Mouse (Mus musculus): ENCODE results near the gene Por. TPM values are rescaled to one million over a fixed set of nuclear protein-coding genes. Genes with fewer than 3 reads are reported as not detected.

The Por gene
- 100 to 1,000 TPM; 175 to 226 TPM for total RNA-seq (2021)
- long read RNA-seq, experiment 1, transcript Por-201 (16 exons, 2,636 nt): major isoform, 102 of 225 reads
- long read RNA-seq, experiment 1, partial matches to known transcripts: 111 of 225 reads
- long read RNA-seq, experiment 1, other reads (novel, unspliced or antisense): 12 of 225 reads
- long read RNA-seq, experiment 2, transcript Por-201 (16 exons, 2,636 nt): major isoform, 83 of 116 reads
- long read RNA-seq, experiment 2, partial matches to known transcripts: 23 of 116 reads
- long read RNA-seq, experiment 2, other reads (novel, unspliced or antisense): 10 of 116 reads

DNA sequence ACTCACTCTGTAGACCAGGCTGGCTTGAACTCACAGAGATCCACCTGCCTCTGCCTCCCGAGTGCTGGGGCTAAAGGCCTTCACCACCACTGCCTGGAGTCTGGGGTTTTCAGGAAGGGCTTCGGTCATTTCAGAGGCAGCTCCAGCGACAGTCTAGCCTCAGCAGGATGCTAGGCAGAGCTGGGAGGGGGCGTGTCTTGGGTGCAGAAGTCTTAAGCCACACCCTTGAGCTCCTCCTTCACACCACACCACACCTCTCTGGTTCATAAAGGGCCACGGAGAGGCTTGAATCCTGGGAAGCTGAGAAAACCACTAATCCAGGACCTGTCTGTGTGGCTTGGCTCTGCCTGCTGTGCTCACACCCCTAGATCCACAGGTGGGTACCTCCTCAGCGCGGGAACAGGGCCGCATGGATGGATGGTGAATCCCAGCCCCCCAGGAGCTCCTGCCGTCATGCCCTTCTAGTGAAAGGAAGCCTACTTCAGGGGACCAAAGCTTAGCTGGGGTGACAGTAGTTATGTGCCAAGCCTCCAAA, at the start of gene Por:
TSS of gene Por (plus strand) at position 293 of the 535 bp plus-strand sequence.
- DNase-seq: no peak

- no peak for DNase-seq
Measured at GRCm38 (mm10) chr5:135620526-135620925, 49.3 kb upstream of the Por start.

- DNase-seq: peak; percentile 23
Measured at GRCm38 (mm10) chr5:135621725-135622124, 48.1 kb upstream of the Por start.

DNA sequence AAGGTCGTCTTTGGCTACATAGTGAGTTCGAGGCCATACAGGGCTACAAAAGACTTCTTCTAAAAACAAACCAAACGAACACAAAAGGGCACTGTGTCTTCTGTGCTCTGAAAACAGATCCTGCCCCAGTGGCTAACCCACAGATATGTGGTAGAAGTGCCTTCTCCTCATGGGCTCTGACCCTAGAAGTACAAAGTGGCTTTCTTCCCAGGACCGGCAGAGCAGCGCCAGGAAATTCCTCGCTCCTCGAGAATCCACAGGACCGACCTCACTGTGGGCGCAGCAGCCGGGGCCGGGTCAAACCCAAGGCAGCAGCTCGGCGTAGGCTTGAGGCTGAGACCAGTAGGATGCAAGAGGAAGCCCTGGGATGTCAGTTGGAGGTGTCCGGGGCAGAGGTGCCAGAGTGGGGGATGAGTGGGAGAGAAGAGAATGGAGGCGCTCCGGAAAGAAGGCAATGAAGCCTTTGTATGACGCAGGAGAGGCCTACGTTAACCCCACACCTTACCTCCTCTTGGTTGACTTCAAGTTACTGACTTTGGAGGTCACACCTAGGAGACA, 46.7 kb upstream of the Por start:
- DNase-seq: no peak

DNA sequence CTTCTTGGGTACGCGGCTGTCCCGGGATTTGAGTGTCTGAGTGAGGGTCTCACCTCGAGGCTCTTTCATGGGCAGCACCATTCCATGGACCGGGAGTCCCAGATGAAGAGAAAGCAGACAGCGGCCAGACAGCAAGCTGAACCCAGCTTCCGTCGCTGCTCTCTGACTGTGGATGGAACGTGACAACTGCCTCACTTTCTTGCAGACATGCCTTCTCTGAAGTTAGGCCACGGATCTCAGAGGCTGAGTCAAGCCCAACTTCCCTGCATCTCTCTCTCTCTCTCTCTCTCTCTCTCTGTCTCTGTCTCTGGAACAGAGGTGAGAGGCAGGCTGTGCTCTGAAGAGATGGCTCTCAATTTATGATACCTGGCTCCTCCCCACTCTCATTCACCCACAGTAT, 40.9 kb upstream of the Por start:
- no peak for DNase-seq

GRCm38 (mm10) chr5:135629401-135629800, 40.4 kb upstream of the Por start:
- DNase-seq: no peak

DNA sequence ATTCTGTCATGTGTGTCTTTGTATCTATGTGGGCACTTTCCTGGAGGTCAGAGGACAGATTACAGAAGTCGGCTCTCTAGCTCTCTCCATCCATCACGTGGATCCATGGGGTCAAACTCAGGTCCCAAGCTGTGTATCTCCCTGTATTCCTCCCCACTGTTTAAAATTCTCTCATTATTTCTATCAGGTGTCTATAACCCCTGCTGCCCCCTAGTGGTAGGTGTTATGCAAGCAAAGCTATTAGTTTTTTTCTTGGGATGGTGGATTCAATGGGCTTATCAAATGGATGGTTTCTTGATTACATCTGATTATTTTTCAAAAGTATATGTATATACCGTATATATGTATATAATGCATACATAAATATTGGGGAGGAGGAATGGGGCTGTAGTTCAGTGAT, 39.2 kb upstream of the Por start:
- peak; percentile 83 for DNase-seq

DNA sequence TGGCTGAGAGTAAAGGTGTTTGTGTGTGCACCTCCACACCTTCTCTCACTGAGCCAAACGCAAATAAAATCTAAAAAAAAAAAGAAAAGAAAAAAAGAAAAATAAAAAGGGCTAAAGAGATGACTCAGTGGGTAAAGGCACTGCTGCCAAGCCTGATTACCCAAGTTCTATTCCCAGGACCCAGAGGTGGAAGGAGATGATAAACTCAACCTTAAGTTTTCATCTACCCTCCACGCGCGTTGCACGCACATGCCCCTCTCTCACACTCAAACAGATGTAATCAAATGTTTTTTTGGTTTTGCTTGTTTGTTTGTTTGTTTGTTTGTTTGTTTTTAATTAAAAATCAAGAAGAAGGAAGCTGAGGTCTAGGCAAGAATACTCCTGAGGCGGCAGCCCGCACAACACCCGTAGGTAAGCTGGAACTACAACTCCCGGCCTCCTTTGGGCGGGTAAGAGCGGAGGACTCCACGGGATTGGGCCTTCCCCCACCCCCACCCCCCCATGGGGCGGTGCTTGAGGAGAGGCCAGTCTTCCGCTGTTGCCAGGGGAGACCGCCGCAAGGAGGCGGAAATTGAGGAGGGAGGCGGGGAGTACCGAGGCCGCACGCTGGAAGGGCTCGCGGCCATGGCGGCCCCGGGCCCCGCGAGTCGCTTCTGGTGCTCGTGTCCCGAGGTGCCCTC, 37.6 kb upstream of the Por start, which contains the start of gene Rhbdd2:
TSS of gene Rhbdd2 (plus strand) at position 502 of the 680 bp plus-strand sequence.
- peak; percentile 99 for DNase-seq

DNA sequence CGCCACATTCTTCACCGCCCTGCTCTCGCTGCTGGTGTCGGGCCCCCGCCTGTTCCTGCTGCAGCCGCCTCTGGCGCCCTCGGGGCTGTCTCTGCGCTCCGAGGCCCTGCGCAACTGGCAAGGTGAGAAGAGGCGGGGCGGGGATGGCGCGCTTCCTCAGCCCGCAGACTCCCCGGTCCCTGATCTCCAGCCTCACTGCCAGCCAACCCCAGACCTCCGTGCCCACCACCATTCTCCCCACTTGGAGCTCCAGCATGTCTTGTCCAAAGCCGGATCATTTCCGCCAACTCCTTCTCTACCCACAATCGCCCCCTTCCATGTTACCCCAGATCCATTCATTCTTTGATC, 37.1 kb upstream of the Por start:
- no peak for DNase-seq

DNA sequence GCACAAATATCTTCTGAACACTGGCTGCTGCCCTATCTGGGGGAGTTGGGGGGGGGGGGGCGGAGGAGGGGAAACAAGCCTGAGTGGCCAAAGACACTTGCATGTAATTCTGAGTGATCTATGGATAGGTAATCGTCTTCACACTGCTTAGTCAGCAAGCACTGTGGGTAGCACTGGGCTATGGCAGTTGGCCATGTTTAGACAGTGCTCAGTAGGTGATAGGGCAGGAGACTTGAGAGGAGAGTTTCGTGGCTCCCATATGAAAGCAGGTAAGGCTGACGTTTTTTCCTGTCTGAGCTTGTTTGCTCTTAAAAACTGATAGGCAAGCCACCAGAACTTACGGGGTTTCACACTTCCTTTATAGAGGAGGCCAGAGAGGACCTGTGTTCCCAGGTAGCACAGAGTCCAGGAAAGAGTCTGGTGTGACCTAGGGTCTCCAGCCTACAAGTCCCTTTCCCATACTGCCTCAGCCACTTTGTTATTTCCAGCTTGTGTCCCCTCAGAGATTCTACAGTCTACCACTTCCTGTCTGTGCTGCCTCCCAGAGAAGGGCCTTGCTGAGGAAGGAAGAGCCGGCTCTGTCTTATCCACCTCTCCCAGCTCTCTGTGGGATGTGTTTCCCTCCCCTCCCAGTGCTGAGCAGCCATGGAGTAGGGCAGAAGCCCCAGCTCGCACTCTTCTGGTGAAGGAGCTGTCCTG, 29.9 kb upstream of the Por start:
- no peak for DNase-seq

- no peak for DNase-seq
Measured at GRCm38 (mm10) chr5:135640459-135640789, 29.4 kb upstream of the Por start.

DNA sequence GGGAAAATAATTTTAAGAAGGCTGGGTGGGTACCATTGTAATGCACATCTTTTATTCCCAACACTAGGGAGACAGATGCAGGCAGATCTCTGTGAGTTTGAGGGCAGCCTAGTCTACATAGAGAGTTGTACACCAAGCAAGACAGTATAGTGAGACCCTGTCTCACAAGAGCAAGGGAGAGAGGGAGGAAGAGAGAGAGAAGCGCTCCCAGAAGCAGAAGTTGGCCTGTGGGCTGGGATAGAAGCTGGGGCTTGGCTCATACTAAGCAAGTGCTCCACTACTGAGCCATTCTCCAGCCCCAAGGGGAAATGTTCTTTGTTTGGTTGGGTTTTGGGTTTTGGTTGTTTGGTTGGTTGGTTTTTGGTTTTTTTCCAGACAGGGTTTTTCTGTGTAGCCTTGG, 28.8 kb upstream of the Por start:
- DNase-seq: no peak

DNA sequence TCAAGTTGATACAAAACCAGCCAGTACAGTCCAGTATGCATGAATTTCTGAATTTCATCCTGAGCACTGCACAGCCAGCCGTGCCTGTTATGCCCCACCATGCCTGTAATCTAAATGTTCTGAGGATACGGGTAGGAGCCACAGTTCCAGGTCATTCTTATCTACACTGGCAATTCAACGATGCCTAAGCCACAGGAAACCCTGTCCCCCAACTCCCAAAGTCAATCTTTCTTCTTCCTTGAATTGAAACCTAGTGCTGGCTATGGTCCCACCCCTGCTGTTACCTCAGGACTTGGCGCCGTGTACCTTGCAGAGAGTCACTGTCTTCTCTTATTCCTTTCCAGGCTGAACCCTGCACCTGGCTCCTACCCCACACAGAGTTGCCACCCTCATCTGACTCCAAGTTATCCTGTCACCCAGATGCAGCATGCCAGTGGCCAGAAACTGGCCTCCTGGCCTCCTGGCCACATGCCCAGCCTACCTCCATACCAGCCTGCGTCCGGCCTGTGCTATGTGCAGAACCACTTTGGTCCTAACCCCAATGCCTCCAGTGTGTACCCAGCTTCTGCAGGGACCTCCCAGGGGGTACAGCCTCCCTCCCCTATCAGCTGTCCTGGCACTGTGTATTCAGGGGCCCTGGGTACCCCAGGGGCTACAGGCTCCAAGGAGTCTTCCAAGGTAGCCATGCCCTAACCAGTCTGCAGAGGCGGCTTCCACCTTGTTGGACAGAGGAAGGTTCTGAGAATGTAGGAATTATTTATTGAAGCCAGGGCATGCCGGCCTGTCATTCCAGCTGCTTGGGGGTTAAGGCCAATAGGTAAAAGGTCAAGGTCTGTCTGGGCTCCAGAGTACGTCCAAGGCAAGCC, 26.9 kb upstream of the Por start:
- peak; percentile 54 for DNase-seq

DNA sequence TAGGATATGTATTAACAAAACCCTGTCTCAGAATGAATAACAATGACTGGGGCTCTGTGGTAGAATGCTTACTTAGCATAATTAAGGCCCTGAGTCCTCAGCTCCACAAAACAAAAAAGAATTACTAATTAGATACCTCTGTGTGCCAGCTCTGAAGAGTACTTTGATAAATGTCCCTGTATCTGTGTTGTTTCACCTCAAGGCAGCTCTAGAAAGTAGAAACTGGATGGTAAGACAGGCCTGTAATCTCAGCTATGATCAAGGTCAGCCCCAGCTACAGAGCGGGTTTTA, 26.3 kb upstream of the Por start:
- no peak for DNase-seq

DNA sequence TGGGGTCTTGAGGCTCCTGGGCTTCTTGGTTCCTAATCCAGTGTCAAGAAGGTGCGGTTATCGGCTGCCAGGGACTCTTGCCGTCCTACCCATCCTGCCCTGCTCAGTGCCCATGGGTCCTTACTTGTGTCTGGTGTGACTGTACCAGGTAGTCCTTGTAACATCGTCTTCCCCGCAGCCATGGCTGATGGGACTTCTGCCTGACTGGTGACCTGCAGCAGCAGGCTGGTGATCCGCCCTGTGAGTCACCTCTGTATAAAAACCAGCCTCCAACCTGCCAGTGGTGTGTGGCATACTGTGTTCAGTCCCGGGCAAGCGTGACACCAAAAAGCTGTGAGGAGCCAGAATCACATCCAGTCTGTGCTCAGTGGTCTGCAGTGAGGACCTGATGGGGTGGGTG, 26.0 kb upstream of the Por start:
- DNase-seq: no peak

- no peak for DNase-seq
Measured at GRCm38 (mm10) chr5:135645330-135645729, 24.5 kb upstream of the Por start.

DNA sequence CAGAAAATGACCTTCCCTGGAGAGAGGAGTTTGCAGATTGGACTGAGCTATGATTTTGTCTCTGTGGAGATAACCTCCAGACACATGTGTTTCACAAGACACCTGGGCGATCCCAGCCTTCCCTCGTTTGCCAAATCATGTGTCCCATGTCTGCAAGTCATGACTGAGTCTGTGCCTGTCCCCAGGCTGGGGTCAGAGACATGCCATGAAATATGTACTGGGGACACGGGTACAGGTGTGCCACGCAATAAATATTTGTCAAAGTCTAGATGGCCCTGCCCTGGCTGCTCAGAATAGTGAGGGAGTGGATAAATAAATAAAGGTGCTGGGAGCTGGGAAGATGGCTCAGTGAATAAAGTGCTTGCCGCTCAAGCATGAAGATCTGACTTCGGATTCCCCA, 23.8 kb upstream of the Por start:
- DNase-seq: no peak

- DNase-seq: no peak
Measured at GRCm38 (mm10) chr5:135648461-135649308, 21.1 kb upstream of the Por start.

DNA sequence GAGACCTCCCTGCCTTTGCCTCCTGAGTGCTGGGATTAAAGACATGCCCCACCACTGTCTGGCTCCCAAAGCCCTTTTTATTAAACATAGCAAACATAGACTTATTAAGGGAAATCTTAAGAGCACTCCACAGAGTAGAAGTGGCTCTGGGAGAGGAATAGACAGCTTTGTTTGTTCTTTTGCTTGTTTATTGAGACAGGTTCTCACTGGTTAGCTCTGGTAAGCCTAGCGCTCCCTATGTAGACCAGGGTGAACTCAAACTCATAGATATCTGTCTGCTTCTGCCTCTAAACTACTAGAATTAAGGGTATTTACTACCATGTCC, 20.6 kb upstream of the Por start:
- no peak for DNase-seq

DNA sequence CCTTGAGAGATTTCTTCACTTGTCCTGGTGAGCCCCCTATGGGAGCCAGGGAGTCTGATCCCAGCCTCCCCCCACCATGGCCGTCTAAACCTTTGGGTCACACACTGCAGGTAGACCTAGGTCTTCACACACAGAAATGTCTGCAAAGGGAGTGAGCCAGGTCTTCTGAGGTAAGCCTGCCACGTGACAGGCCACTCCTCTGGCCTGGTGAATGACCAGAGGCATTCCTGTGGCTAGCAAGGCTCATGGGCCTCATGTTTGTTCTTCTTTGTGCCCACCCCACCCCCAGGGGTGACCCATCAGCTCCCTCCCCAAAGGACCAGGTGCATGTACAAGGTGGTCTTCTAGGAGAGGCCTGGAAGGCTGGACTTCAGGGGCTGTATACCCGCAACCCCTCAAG, 18.3 kb upstream of the Por start:
- DNase-seq: no peak

GRCm38 (mm10) chr5:135653209-135653608, 16.6 kb upstream of the Por start:
- no peak for DNase-seq

DNA sequence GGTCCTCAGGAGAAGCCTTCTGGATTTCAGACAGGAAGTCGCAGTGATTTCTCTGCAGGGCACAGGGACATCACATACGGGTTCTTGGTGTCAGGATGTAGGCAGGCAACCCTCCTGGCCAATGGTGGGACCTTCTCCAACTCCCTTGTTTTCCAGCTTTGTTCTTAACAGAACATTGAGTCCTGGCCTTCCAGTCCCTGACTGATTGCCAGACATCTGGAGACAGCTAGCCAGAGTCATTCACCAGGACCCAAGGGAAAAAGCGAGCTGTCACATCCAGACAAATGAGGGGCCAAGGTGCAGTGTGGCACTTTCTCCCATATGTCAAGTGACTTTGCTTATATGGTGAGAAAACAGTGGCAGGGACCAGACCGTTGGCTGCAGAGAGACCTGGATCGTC, 13.8 kb upstream of the Por start:
- no peak for DNase-seq
